In the genomic region with DNA sequence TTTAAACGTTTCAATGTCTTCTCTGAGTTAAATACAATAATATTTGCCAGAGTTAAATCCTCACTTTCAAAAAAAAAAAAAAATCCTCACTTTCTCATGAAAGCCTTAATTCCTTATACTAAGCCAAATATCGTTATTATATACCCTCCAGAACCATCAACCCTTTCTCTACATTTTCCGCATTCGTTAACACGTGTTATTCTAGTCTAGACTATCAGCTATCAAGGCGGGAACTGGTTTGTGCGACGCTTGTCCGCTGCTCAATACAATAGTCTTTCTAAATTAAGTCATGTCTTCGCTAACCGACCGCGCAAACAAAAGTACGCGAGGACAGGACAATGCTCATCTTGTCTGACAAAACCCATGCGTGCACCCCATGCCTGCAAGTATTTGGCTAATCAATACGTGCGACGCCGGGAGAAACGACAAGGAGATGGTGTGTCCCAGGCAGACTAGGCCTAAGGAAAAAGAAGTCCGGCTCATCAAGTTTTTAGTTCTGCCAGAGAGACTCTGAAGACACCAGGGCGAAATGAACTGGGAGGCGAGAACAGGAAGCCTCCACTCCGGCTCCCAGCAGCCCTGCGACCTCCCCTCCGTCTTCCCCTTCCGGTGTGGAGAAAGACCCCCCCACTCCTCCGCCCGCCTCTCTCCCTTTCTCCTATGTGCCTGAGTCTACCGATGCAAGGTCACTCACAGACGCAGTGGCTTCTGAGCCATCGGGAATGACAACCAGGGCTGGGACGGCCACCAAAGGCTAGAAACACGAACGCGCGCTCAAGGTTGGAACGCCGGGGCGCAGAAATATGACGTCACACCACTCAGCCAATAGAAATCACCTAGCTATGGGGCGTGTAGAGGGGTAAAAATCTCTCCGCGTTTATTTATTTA, we compare ENCODE assay signal across 8 mouse cellular contexts. TPM values are rescaled to one million over a fixed set of nuclear protein-coding genes. Genes with fewer than 3 reads are reported as not detected.
DNase-seq lines count a peak whose midpoint lies in the region; ATAC-seq and TF ChIP-seq lines count a peak whose summit lies in the region.

A gene (minus strand): TSS at position 805 of the 888 bp plus-strand sequence.

- TF ChIP-seq CTCF in kidney, adult 2 months (conservative IDR thresholded peaks at IDR 0.05; ENCODE audit: insufficient read depth, insufficient read length, low read depth, low read length): no peak
- TF ChIP-seq CTCF in spleen, adult 2 months (IDR thresholded peaks at IDR 0.05; ENCODE audit: extremely low read depth, insufficient read depth, insufficient read length, insufficient replicate concordance): no peak

- H3K9me3 ChIP-seq in embryonic facial prominence, embryonic 13.5 days: no peaks in the 10 kb centered on the region
- no peaks in the 10 kb centered on the region; the same call in 1 of the 2 replicates for H3K9me3 ChIP-seq in limb, embryonic 12.5 days
- no peaks in the 10 kb centered on the region for H3K9me3 ChIP-seq in midbrain, embryonic 15.5 days

- under 1% methylated on average over 45 of the region's 45 CpGs for WGBS in embryonic facial prominence, embryonic 13.5 days
- WGBS in kidney, adult 2 months: under 1% methylated on average over 45 of the region's 45 CpGs
- WGBS in limb, embryonic 12.5 days: under 1% methylated on average over 45 of the region's 45 CpGs
- under 1% methylated on average over 45 of the region's 45 CpGs for WGBS in midbrain, embryonic 15.5 days
- WGBS in spleen, adult 2 months: under 1% methylated on average over 45 of the region's 45 CpGs

- peak within 1 kb of the TSS; percentile 63 for H3K4me2 ChIP-seq in embryonic facial prominence, embryonic 13.5 days
- peak within 1 kb of the TSS; percentile 72 for H3K4me2 ChIP-seq in limb, embryonic 12.5 days
- H3K4me2 ChIP-seq in midbrain, embryonic 15.5 days: peak within 1 kb of the TSS; percentile 62

- peaks cover 45% of the 10 kb centered on the region for H3K36me3 ChIP-seq in embryonic facial prominence, embryonic 13.5 days
- H3K36me3 ChIP-seq in kidney, adult 2 months (ENCODE audit: control insufficient read depth, insufficient read depth, low read length): no peaks in the 10 kb centered on the region; the same call in none of the 2 replicates
- peaks cover 36% of the 10 kb centered on the region for H3K36me3 ChIP-seq in limb, embryonic 12.5 days
- H3K36me3 ChIP-seq in midbrain, embryonic 15.5 days (replicated peaks): peaks cover 28% of the 10 kb centered on the region
- peaks cover 6% of the 10 kb centered on the region for H3K36me3 ChIP-seq in spleen, adult 2 months (ENCODE audit: control insufficient read depth, insufficient read depth, low read length)

- peak; percentile 14 for TF ChIP-seq POLR2A in kidney, adult 2 months (IDR thresholded peaks at IDR 0.05; ENCODE audit: low read depth, low read length)
- TF ChIP-seq POLR2A in spleen, adult 2 months (IDR thresholded peaks at IDR 0.05; ENCODE audit: low read depth, low read length): 0 out of 2 replicates have a peak, but pooled peaks have one; percentile 15

- H3K27ac ChIP-seq in embryonic facial prominence, embryonic 13.5 days: peak within 1 kb of the TSS; percentile 94
- H3K27ac ChIP-seq in kidney, adult 2 months (ENCODE audit: insufficient read depth, low read depth, low read length): peak within 1 kb of the TSS; percentile 97
- H3K27ac ChIP-seq in limb, embryonic 12.5 days: peak within 1 kb of the TSS; percentile 94
- H3K27ac ChIP-seq in midbrain, embryonic 15.5 days: peak within 1 kb of the TSS; percentile 91
- peak within 1 kb of the TSS; percentile 88 for H3K27ac ChIP-seq in spleen, adult 2 months (ENCODE audit: insufficient read depth, low read length)

- peak within 1 kb of the TSS; percentile 83 for H3K9ac ChIP-seq in embryonic facial prominence, embryonic 13.5 days
- H3K9ac ChIP-seq in limb, embryonic 12.5 days (replicated peaks): peak within 1 kb of the TSS; percentile 69
- peak within 1 kb of the TSS; percentile 55 for H3K9ac ChIP-seq in midbrain, embryonic 15.5 days

- peak; percentile 79 for DNase-seq in 3134 (ENCODE audit: extremely low read depth, insufficient read length, low spot score)
- peak; percentile 87 to 89 for DNase-seq in adrenal gland, postnatal 36 days
- DNase-seq in heart, adult 18-20 months: peak; percentile 89 to 92
- DNase-seq in kidney, adult 2 months: peak; percentile 93
- DNase-seq in spleen, adult 2 months (ENCODE audit: low read depth in 1 of 2, low spot score in 2 of 2): peak; percentile 70 to 78

- peaks cover 7% of the 10 kb centered on the region for H3K4me1 ChIP-seq in embryonic facial prominence, embryonic 13.5 days
- peaks cover 5% of the 10 kb centered on the region for H3K4me1 ChIP-seq in kidney, adult 2 months (ENCODE audit: control insufficient read depth, insufficient read depth, low read length)
- peaks cover 8% of the 10 kb centered on the region for H3K4me1 ChIP-seq in limb, embryonic 12.5 days (replicated peaks)
- H3K4me1 ChIP-seq in midbrain, embryonic 15.5 days: peaks cover 10% of the 10 kb centered on the region
- H3K4me1 ChIP-seq in spleen, adult 2 months (ENCODE audit: control insufficient read depth, insufficient read depth, insufficient read length): no peaks in the 10 kb centered on the region

- peak; percentile 81 for ATAC-seq in embryonic facial prominence, embryonic 13.5 days (ENCODE audit: insufficient number of reproducible peaks, insufficient read depth, low FRiP score, low TSS enrichment, low read depth)
- peak; percentile 87 for ATAC-seq in limb, embryonic 12.5 days (ENCODE audit: insufficient number of reproducible peaks, insufficient read depth, low FRiP score, low TSS enrichment, low read depth)
- ATAC-seq in midbrain, embryonic 15.5 days (replicated peaks): peak; percentile 93

- no peaks in the 10 kb centered on the region for H3K27me3 ChIP-seq in embryonic facial prominence, embryonic 13.5 days
- no peaks in the 10 kb centered on the region for H3K27me3 ChIP-seq in kidney, adult 2 months (replicated peaks; ENCODE audit: control insufficient read depth, insufficient read depth, low read length)
- H3K27me3 ChIP-seq in limb, embryonic 12.5 days: no peaks in the 10 kb centered on the region
- H3K27me3 ChIP-seq in midbrain, embryonic 15.5 days (replicated peaks): no peaks in the 10 kb centered on the region
- no peaks in the 10 kb centered on the region for H3K27me3 ChIP-seq in spleen, adult 2 months (ENCODE audit: control insufficient read depth, insufficient read depth, low read length)

- peak within 1 kb of the TSS; percentile 79 for H3K4me3 ChIP-seq in embryonic facial prominence, embryonic 13.5 days
- peak within 1 kb of the TSS; percentile 100 for H3K4me3 ChIP-seq in kidney, adult 2 months (ENCODE audit: insufficient read depth, low read depth, low read length)
- peak within 1 kb of the TSS; percentile 72 for H3K4me3 ChIP-seq in limb, embryonic 12.5 days (replicated peaks)
- H3K4me3 ChIP-seq in midbrain, embryonic 15.5 days: peak within 1 kb of the TSS; percentile 65
- peak within 1 kb of the TSS; percentile 98 for H3K4me3 ChIP-seq in spleen, adult 2 months (ENCODE audit: extremely low read depth, insufficient read depth, insufficient read length)

RNA-seq across cellular contexts. Expression of the gene that starts here (rescaled TPM):
- 10 to 100 TPM; 19.3 to 31.7 TPM for total RNA-seq in adrenal gland, postnatal 36 days (2021)
- 34.1 and 43.6 TPM in 2 replicates for polyA plus RNA-seq in embryonic facial prominence, embryonic 13.5 days (2015; fragmentation: Nextera tagmentation; extraction: Ambion mirVana)
- total RNA-seq in heart, adult 18-20 months (2021): 1 to 10 TPM; 9.0 to 9.1 TPM
- polyA plus RNA-seq in kidney, adult 2 months (2012; rRNA removed): 7.9 and 9.9 TPM in 2 replicates
- 38.3 and 39.0 TPM in 2 replicates for polyA plus RNA-seq in limb, embryonic 12.5 days (2016; fragmentation: Nextera tagmentation; extraction: Ambion mirVana)
- polyA plus RNA-seq in midbrain, embryonic 15.5 days (2015; fragmentation: Nextera tagmentation; extraction: Ambion mirVana): 29.6 and 37.4 TPM in 2 replicates
- 2.8 and 5.5 TPM in 2 replicates for polyA plus RNA-seq in spleen, adult 2 months (2012; rRNA removed)

Comparison
In these comparisons a context has a peak if more than half of its experiments do, and no peak if none do; other contexts are left out.
1. Peak in every context shown above with its lines: DNase-seq, ATAC-seq, H3K4me3 ChIP-seq and H3K27ac ChIP-seq.